Mouse (Mus musculus) limb, embryonic 12.5 days (tissue): ENCODE data around the gene Pom121l2. TPM values are rescaled to one million over a fixed set of nuclear protein-coding genes. Genes with fewer than 3 reads are reported as not detected.
A peak's percentile ranks its signal among the peaks of the same experiment; 100 is the strongest.

Experiments used
- ATAC-seq: fragments of 200-750 bp; cut with Nextera tagmentation; 2 replicates; pipeline ENCODE4 v1.8.0; 2017; ENCODE audit warnings: low read depth, moderate TSS enrichment; ENCODE audit not compliant: insufficient number of reproducible peaks, insufficient read depth, low FRiP score, low TSS enrichment
- H3K27ac ChIP-seq: fragments of 300-500 bp; sonication (generic); 2 replicates; pipeline ENCODE4 v1.5.1; 2016; ENCODE audit warnings: mild to moderate bottlenecking, moderate library complexity
- H3K27me3 ChIP-seq: fragments of 300-500 bp; sonication (generic); 2 replicates; pipeline ENCODE4 v1.6.1; 2016; ENCODE audit warnings: mild to moderate bottlenecking, moderate library complexity
- H3K36me3 ChIP-seq: fragments of 300-500 bp; sonication (generic); 2 replicates; pipeline ENCODE4 v1.6.1; 2016; ENCODE audit warnings: mild to moderate bottlenecking, moderate library complexity
- H3K4me1 ChIP-seq: fragments of 300-500 bp; sonication (generic); replicated peaks from 2 replicates; pipeline ENCODE4 v1.6.1; 2016
- H3K4me2 ChIP-seq: fragments of 300-500 bp; sonication (generic); 2 replicates; pipeline ENCODE4 v1.6.1; 2016; ENCODE audit warnings: mild to moderate bottlenecking, moderate library complexity
- H3K4me3 ChIP-seq: fragments of 300-500 bp; sonication (generic); replicated peaks from 2 replicates; pipeline ENCODE4 v1.5.1; 2016; ENCODE audit warnings: mild to moderate bottlenecking
- H3K9ac ChIP-seq: fragments of 300-500 bp; sonication (generic); replicated peaks from 2 replicates; pipeline ENCODE4 v1.6.1; 2016; ENCODE audit warnings: mild to moderate bottlenecking, moderate library complexity
- H3K9me3 ChIP-seq: fragments of 300-500 bp; sonication (generic); 2 replicates; pipeline ENCODE4 v1.6.1; 2016; ENCODE audit warnings: mild to moderate bottlenecking, moderate library complexity
- WGBS: fragments of 180-500 bp; shearing (Covaris S2); methylation state at CpG from one replicate; pipeline ENCODE4 v1.1.7; 2016; 5-methylcytosine and 5-hydroxymethylcytosine counted together
- microRNA-seq: library from miRNA; unstranded; fragments of <30 nt; microRNA quantifications from one replicate; pipeline ENCODE4, GENCODE M21; 2017
- polyA plus RNA-seq: library from polyadenylated mRNA; unstranded; fragments of >200 nt; fragmentation: Nextera tagmentation; extraction: Ambion mirVana; gene quantifications from 2 replicates; pipeline ENCODE4 v1.2.1, GENCODE M21; 2016

Gene Pom121l2
- polyA plus RNA-seq, 1 experiment from 2014 or later: 0.30 TPM

DNA sequence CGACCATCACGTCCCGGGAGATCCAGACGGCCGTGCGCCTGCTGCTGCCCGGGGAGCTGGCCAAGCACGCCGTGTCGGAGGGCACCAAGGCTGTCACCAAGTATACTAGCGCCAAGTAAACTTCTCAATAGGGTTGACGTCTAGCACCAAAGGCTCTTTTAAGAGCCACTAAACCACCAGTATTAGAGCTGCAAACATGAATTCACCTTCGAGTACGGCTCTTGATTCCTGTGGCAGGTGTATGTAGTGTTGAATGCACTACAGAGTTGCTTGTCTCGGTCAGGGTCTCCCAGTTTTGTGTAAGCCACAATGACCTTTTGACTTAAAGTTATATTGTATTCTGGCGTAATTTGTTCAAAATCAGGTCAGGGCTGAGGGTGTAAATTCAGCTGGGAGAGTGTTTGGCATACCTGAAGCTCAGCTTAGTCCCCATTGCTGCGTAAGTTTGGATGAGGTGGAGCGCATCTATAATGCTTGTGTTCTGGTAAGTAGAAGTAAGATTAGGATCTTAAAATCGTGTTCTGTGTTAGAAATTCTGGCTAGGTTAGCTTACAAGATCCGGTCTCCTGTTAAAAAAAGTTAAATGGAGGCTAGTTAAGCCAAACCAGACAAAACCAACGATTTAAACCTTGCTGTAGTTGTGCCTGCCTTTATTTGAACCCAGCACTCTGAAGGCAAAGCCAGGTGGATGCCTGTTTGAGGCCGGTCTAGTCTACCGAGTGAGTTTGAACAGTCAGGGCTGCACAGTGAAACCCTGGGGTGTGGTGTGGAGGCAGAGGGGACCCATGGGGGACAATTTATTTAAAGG, 55.4 kb downstream of the Pom121l2 start:
- Histone ChIP-seq H3K4me1 (peaks cover 31% of the 10 kb centered on the region), H3K36me3 (no peaks in the 10 kb centered on the region), H3K27me3 (no peaks in the 10 kb centered on the region), H3K9ac (peak overlapping the region; percentile 65), H3K27ac (peak overlapping the region; percentile 93), H3K9me3 (no peaks in the 10 kb centered on the region), H3K4me3 (peak overlapping the region; percentile 41), H3K4me2 (peak overlapping the region; percentile 69)
- WGBS: 3% methylated on average over 22 of the region's 23 CpGs
- no peak for ATAC-seq

DNA sequence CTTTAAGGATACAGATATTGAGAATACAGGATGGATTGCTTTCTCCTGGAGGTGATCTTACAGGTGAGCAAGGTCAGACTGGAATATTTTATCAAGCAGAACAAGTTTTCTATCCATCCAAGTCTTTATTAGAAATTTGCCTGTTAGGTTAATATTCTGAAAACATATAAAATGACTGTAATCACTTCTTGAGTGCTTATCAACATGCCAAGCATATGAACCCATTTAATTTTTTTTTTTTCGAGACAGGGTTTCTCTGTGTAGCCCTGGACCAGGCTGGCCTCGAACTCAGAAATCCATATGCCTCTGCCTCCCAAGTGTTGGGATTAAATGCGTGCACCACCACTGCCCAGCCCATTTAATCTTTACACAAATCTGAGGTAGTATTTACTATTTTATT, 56.0 kb downstream of the Pom121l2 start:
- peak overlapping the region; percentile 41 for H3K4me3 ChIP-seq
- H3K4me1 ChIP-seq: peaks cover 32% of the 10 kb centered on the region
- H3K36me3 ChIP-seq: no peaks in the 10 kb centered on the region
- peak overlapping the region; percentile 65 for H3K9ac ChIP-seq
- peak overlapping the region; percentile 93 for H3K27ac ChIP-seq
- 71% methylated on average over 3 of the region's 3 CpGs for WGBS
- no peaks in the 10 kb centered on the region for H3K27me3 ChIP-seq
- no peak for ATAC-seq
- no peaks in the 10 kb centered on the region for H3K9me3 ChIP-seq
- H3K4me2 ChIP-seq: peak overlapping the region; percentile 69

DNA sequence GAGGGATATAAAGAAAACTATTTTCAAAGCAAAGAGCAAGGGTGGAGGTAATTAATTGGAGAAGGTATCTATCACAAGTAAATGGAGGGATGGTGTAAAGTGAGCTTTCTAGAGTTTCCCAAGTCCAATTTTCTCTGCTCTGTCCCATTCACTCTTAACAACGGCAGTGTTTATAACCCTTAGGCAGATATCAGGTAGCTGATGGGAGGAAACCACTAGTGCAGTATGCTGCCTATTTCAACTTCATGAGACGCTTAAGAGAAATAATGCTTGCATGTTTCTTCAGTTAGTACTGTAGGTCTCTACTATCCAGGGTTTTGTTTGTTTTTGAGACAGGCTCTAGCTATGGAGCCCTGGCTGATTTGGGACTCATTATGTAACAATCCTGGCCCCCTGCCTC, 56.4 kb downstream of the Pom121l2 start:
- peak overlapping the region; percentile 69; the same call in 1 of the 2 replicates for H3K4me2 ChIP-seq
- no peak overlapping the region for H3K9ac ChIP-seq
- no peaks in the 10 kb centered on the region for H3K27me3 ChIP-seq
- H3K4me3 ChIP-seq: no peak overlapping the region
- 73% methylated on average over 2 of the region's 2 CpGs for WGBS
- no peak for ATAC-seq
- H3K4me1 ChIP-seq: peaks cover 35% of the 10 kb centered on the region
- peak overlapping the region; percentile 93 for H3K27ac ChIP-seq
- H3K36me3 ChIP-seq: no peaks in the 10 kb centered on the region
- no peaks in the 10 kb centered on the region for H3K9me3 ChIP-seq

Small RNA genes within 50 kb of the gene (microRNA-seq; reads per million reads assigned to microRNA genes)
- gene Gm44390: 0.70 reads per million

Other genes starting within 250 kb of the Pom121l2 start
- 0.88 and 0.99 TPM in 2 replicates for gene Hist1h4j, start 246.1 kb upstream of the Pom121l2 start, polyA plus RNA-seq
- 5.4 and 11.3 TPM in 2 replicates for gene Hist1h4k, start 230.7 kb upstream of the Pom121l2 start, polyA plus RNA-seq
- 51.3 and 71.5 TPM in 2 replicates for gene Hist1h2ak, start 227.4 kb upstream of the Pom121l2 start, polyA plus RNA-seq
- gene Hist1h2bn, start 227.1 kb upstream of the Pom121l2 start, polyA plus RNA-seq: 8.0 and 9.8 TPM in 2 replicates
- 40.4 and 49.4 TPM in 2 replicates for gene Hist1h1b, start 200.6 kb upstream of the Pom121l2 start, polyA plus RNA-seq
- 163 and 202 TPM in 2 replicates for gene Hist1h3i, start 197.8 kb upstream of the Pom121l2 start, polyA plus RNA-seq
- 16.8 and 19.0 TPM in 2 replicates for gene Hist1h2an, start 194.0 kb upstream of the Pom121l2 start, polyA plus RNA-seq
- gene Hist1h2bp, start 193.7 kb upstream of the Pom121l2 start, polyA plus RNA-seq: 1.5 and 3.9 TPM in 2 replicates
- 36.6 and 45.0 TPM in 2 replicates for gene Hist1h2bq, start 171.0 kb upstream of the Pom121l2 start, polyA plus RNA-seq
- gene Hist1h2ao, start 170.7 kb upstream of the Pom121l2 start, polyA plus RNA-seq: not detected in 2 replicates
- not detected in 2 replicates for gene Hist1h4m, start 169.4 kb upstream of the Pom121l2 start, polyA plus RNA-seq
- gene Hist1h4n, start 149.0 kb upstream of the Pom121l2 start, polyA plus RNA-seq: 21.2 and 21.3 TPM in 2 replicates
- 6,267 and 7,120 TPM in 2 replicates for gene Hist1h2ap, start 147.7 kb upstream of the Pom121l2 start, polyA plus RNA-seq
- 38.6 and 46.0 TPM in 2 replicates for gene Hist1h2br, start 147.5 kb upstream of the Pom121l2 start, polyA plus RNA-seq
- 23.2 and 25.2 TPM in 2 replicates for gene Zfp184, start 36.1 kb upstream of the Pom121l2 start, polyA plus RNA-seq
- 1.2 TPM in 2 replicates for gene Prss16, start 28.5 kb downstream of the Pom121l2 start, polyA plus RNA-seq
- gene Hist1h2ah, start 54.4 kb downstream of the Pom121l2 start, polyA plus RNA-seq: 24.8 and 50.4 TPM in 2 replicates
- 21.0 and 25.9 TPM in 2 replicates for gene Hist1h2bk, start 54.7 kb downstream of the Pom121l2 start, polyA plus RNA-seq
- 30.3 and 34.1 TPM in 2 replicates for gene Hist1h4i, start 60.2 kb downstream of the Pom121l2 start, polyA plus RNA-seq
- 119 and 120 TPM in 2 replicates for gene Hist1h2ag, start 61.8 kb downstream of the Pom121l2 start, polyA plus RNA-seq
- 26.1 and 28.8 TPM in 2 replicates for gene Hist1h2bj, start 62.0 kb downstream of the Pom121l2 start, polyA plus RNA-seq
- not detected in 2 replicates for gene Vmn1r188, start 103.2 kb downstream of the Pom121l2 start, polyA plus RNA-seq
- not detected in 2 replicates for gene Vmn1r189, start 124.6 kb downstream of the Pom121l2 start, polyA plus RNA-seq
- gene Vmn1r191, start 202.8 kb downstream of the Pom121l2 start, polyA plus RNA-seq: not detected in 2 replicates
- not detected in 2 replicates for gene Vmn1r192, start 209.9 kb downstream of the Pom121l2 start, polyA plus RNA-seq
- gene Vmn1r193, start 242.0 kb downstream of the Pom121l2 start, polyA plus RNA-seq: not detected in 2 replicates